Mouse (Mus musculus) E14TG2a.4 (cell line): ENCODE data around the gene Ifrd1.
"Not testable (repeated sequence)": the region's sequence is repeated elsewhere in the genome, so short reads cannot be mapped to it uniquely, and the experiment has no call there.

Experiments used
- H3K27me3 ChIP-seq: 2 replicates; pipeline ENCODE4 v1.6.1; 2014; ENCODE audit warnings: low read length, control low read depth; ENCODE audit not compliant: insufficient read depth
- H3K36me3 ChIP-seq: 2 replicates; pipeline ENCODE4 v1.6.1; 2014; ENCODE audit warnings: low read length, control low read depth; ENCODE audit not compliant: insufficient read depth
- H3K4me1 ChIP-seq: replicated peaks from 2 replicates; pipeline ENCODE4 v1.6.1; 2014; ENCODE audit warnings: low read depth, low read length, control low read depth
- H3K4me3 ChIP-seq: replicated peaks from 2 replicates; pipeline ENCODE4 v1.5.1; 2014; ENCODE audit warnings: mild to moderate bottlenecking, low read length
- H3K9me3 ChIP-seq: 2 replicates; pipeline ENCODE4 v1.6.1; 2014; ENCODE audit warnings: low read length, control low read depth
- CTCF ChIP-seq: conservative IDR thresholded peaks from 2 replicates; pipeline ENCODE4 v1.5.1; 2014; ENCODE audit warnings: low read length
- NANOG ChIP-seq: IDR thresholded peaks from 2 replicates; pipeline ENCODE4 v1.6.1; 2014; ENCODE audit warnings: borderline replicate concordance, low read length, mixed read lengths
- POU5F1 ChIP-seq: IDR thresholded peaks from 2 replicates; pipeline ENCODE4 v1.6.1; 2014; ENCODE audit warnings: low read length, borderline replicate concordance

The Ifrd1 gene

GRCm38 (mm10) chr12:40198427-40198826, 49.9 kb downstream of the Ifrd1 start:
- no peaks in the 10 kb centered on the region for H3K27me3 ChIP-seq
- H3K4me1 ChIP-seq = peaks cover 3% of the 10 kb centered on the region; the same call in 1 of the 2 replicates
- no peaks in the 10 kb centered on the region for H3K9me3 ChIP-seq
- TF ChIP-seq POU5F1 = no peak
- TF ChIP-seq CTCF = no peak
- TF ChIP-seq NANOG = no peak
- peaks cover 39% of the 10 kb centered on the region for H3K36me3 ChIP-seq
- no peak overlapping the region for H3K4me3 ChIP-seq

- Histone ChIP-seq H3K9me3 (no peaks in the 10 kb centered on the region), H3K36me3 (peaks cover 35% of the 10 kb centered on the region), H3K27me3 (no peaks in the 10 kb centered on the region), H3K4me3 (no peak overlapping the region), H3K4me1 (peaks cover 3% of the 10 kb centered on the region; the same call in 1 of the 2 replicates)
- no peak for TF ChIP-seq NANOG
- TF ChIP-seq CTCF = no peak
- TF ChIP-seq POU5F1 = no peak
These were observed 50.3 kb downstream of the Ifrd1 start for GRCm38 (mm10) chr12:40198019-40198418.

GRCm38 (mm10) chr12:40197511-40197910, 50.8 kb downstream of the Ifrd1 start:
- TF ChIP-seq NANOG (no peak), POU5F1 (no peak), CTCF (no peak)
- Histone ChIP-seq H3K36me3 (peaks cover 30% of the 10 kb centered on the region), H3K9me3 (no peaks in the 10 kb centered on the region), H3K27me3 (no peaks in the 10 kb centered on the region), H3K4me3 (no peak overlapping the region), H3K4me1 (peaks cover 3% of the 10 kb centered on the region; the same call in 1 of the 2 replicates)

GRCm38 (mm10) chr12:40185474-40185873, 62.8 kb downstream of the Ifrd1 start:
- no peak for TF ChIP-seq NANOG
- no peak for TF ChIP-seq POU5F1
- no peak for TF ChIP-seq CTCF
- no peaks in the 10 kb centered on the region for H3K36me3 ChIP-seq

GRCm38 (mm10) chr12:40177089-40177488, 71.2 kb downstream of the Ifrd1 start:
- no peak for TF ChIP-seq NANOG
- no peak for TF ChIP-seq POU5F1
- peak; percentile 52 for TF ChIP-seq CTCF
- Histone ChIP-seq H3K27me3 (no peaks in the 10 kb centered on the region), H3K4me1 (no peaks in the 10 kb centered on the region), H3K9me3 (peaks cover 31% of the 10 kb centered on the region), H3K36me3 (no peaks in the 10 kb centered on the region), H3K4me3 (no peak overlapping the region)

More at GRCm38 (mm10) chr12:40185474-40185873, 62.8 kb downstream of the Ifrd1 start:
- Histone ChIP-seq H3K27me3 (no peaks in the 10 kb centered on the region), H3K9me3 (peaks cover 38% of the 10 kb centered on the region), H3K4me1 (no peaks in the 10 kb centered on the region), H3K4me3 (no peak overlapping the region)

GRCm38 (mm10) chr12:40176158-40176557, 72.1 kb downstream of the Ifrd1 start:
- Histone ChIP-seq H3K4me1 (no peaks in the 10 kb centered on the region), H3K27me3 (no peaks in the 10 kb centered on the region), H3K9me3 (peaks cover 25% of the 10 kb centered on the region), H3K36me3 (no peaks in the 10 kb centered on the region), H3K4me3 (no peak overlapping the region)
- TF ChIP-seq POU5F1 = no peak
- TF ChIP-seq NANOG = no peak
- TF ChIP-seq CTCF = no peak

GRCm38 (mm10) chr12:40175171-40175570, 73.1 kb downstream of the Ifrd1 start:
- peaks cover 15% of the 10 kb centered on the region for H3K9me3 ChIP-seq
- H3K4me3 ChIP-seq, H3K27me3 ChIP-seq, H3K36me3 ChIP-seq, H3K4me1 ChIP-seq: not testable (repeated sequence)

- H3K9me3 ChIP-seq = no peaks in the 10 kb centered on the region
- no peak for TF ChIP-seq POU5F1
- no peak for TF ChIP-seq CTCF
- TF ChIP-seq NANOG = no peak
- H3K27me3 ChIP-seq = no peaks in the 10 kb centered on the region
- no peaks in the 10 kb centered on the region for H3K36me3 ChIP-seq
- H3K4me3 ChIP-seq = no peak overlapping the region
- H3K4me1 ChIP-seq = no peaks in the 10 kb centered on the region
These were observed 76.7 kb downstream of the Ifrd1 start for GRCm38 (mm10) chr12:40171637-40172036.

- Histone ChIP-seq H3K27me3 (no peaks in the 10 kb centered on the region), H3K4me1 (no peaks in the 10 kb centered on the region), H3K4me3 (no peak overlapping the region), H3K36me3 (no peaks in the 10 kb centered on the region), H3K9me3 (no peaks in the 10 kb centered on the region)
- TF ChIP-seq POU5F1 (no peak), CTCF (no peak), NANOG (no peak)
These were observed 78.6 kb downstream of the Ifrd1 start for GRCm38 (mm10) chr12:40169675-40170074.
